Mouse (Mus musculus) bone marrow macrophage, adult 2 months (primary cell): ENCODE measurements around the gene Hdac1.

Source experiments
- CTCF ChIP-seq: IDR thresholded peaks from 2 replicates; pipeline ENCODE4 v1.5.1; 2012; ENCODE audit warnings: low read depth, mild to moderate bottlenecking, low read length, moderate library complexity
- POLR2A ChIP-seq: IDR thresholded peaks from 2 replicates; pipeline ENCODE4 v1.6.1; 2012; ENCODE audit warnings: mild to moderate bottlenecking, low read depth, low read length, borderline replicate concordance

GRCm38 (mm10) chr4:129563718-129564117, 21.2 kb upstream of the Hdac1 start:
- TF ChIP-seq CTCF: no peak
- no peak for TF ChIP-seq POLR2A
